Mouse (Mus musculus) forebrain, embryonic 15.5 days (tissue): ENCODE results near the gene Mgll. TPM values are rescaled to one million over a fixed set of nuclear protein-coding genes. Genes with fewer than 3 reads are reported as not detected.

ENCODE experiments used
- ATAC-seq: fragments of 200-750 bp; cut with Nextera tagmentation; replicated peaks from 2 replicates; pipeline ENCODE4 v1.8.0; 2017; ENCODE audit warnings: mild to moderate bottlenecking, moderate TSS enrichment, moderate library complexity
- H3K27ac ChIP-seq: fragments of 300-500 bp; sonication (generic); replicated peaks from 2 replicates; pipeline ENCODE4 v1.5.1; 2015; ENCODE audit warnings: mild to moderate bottlenecking, inconsistent platforms
- H3K27me3 ChIP-seq: fragments of 300-500 bp; sonication (generic); 2 replicates; pipeline ENCODE4 v1.6.1; 2015; ENCODE audit warnings: inconsistent platforms
- H3K36me3 ChIP-seq: fragments of 300-500 bp; sonication (generic); 2 replicates; pipeline ENCODE4 v1.6.1; 2015; ENCODE audit warnings: mild to moderate bottlenecking, inconsistent platforms
- H3K4me1 ChIP-seq: fragments of 300-500 bp; sonication (generic); 2 replicates; pipeline ENCODE4 v1.6.1; 2015; ENCODE audit warnings: inconsistent platforms
- H3K4me2 ChIP-seq: fragments of 300-500 bp; sonication (generic); replicated peaks from 2 replicates; pipeline ENCODE4 v1.6.1; 2015; ENCODE audit warnings: mild to moderate bottlenecking, inconsistent platforms
- H3K4me3 ChIP-seq: fragments of 300-500 bp; sonication (generic); 2 replicates; pipeline ENCODE4 v1.5.1; 2015; ENCODE audit warnings: mild to moderate bottlenecking, inconsistent platforms
- H3K9ac ChIP-seq: fragments of 300-500 bp; sonication (generic); replicated peaks from 2 replicates; pipeline ENCODE4 v1.6.1; 2015; ENCODE audit warnings: mild to moderate bottlenecking, inconsistent platforms
- H3K9me3 ChIP-seq: fragments of 300-500 bp; sonication (generic); 2 replicates; pipeline ENCODE4 v1.6.1; 2016; ENCODE audit warnings: inconsistent platforms
- WGBS: fragments of 180-500 bp; shearing (Covaris S2); methylation state at CpG from one replicate; pipeline ENCODE4 v1.1.7; 2015; ENCODE audit warnings: mixed read lengths; 5-methylcytosine and 5-hydroxymethylcytosine counted together
- polyA plus RNA-seq: library from polyadenylated mRNA; unstranded; fragments of >200 nt; fragmentation: Nextera tagmentation; extraction: Ambion mirVana; gene quantifications from 2 replicates; pipeline ENCODE4 v1.2.1, GENCODE M21; 2015

Gene Mgll
- polyA plus RNA-seq, 1 experiment from 2014 or later, result 25.0 TPM

- H3K36me3 ChIP-seq, result no peaks in the 10 kb centered on the region
- peaks cover 15% of the 10 kb centered on the region for H3K4me1 ChIP-seq
- no peak overlapping the region for H3K4me3 ChIP-seq
- WGBS, result 12% methylated on average over 5 of the region's 5 CpGs
- peak; percentile 89 for ATAC-seq
- H3K27me3 ChIP-seq, result no peaks in the 10 kb centered on the region
- no peak overlapping the region for H3K4me2 ChIP-seq
- no peaks in the 10 kb centered on the region for H3K9me3 ChIP-seq
- peak overlapping the region; percentile 44 for H3K27ac ChIP-seq
- H3K9ac ChIP-seq, result no peak overlapping the region
Measured at GRCm38 (mm10) chr6:88752711-88753219, 28.6 kb downstream of the Mgll start.

DNA sequence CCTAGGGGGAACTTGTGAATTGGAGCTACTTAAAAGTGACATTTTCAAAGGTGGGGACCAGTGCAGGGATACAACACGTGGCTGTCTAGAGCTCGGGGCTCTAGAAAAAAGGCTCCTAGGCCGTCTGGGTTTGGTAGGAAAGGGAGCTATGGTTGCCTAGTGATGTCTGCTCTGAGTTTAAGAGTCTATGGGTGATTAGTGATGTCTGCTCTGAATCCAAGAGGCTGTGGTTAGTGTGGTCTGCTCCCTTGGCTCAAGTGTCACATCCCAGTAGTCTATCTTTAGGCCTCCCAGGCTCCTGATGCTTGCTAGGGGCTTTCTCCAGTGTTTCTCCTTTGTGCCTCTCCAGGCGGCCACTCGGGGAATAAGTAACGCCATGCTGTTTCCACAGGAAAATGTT is 29.4 kb downstream of the Mgll start:
- Histone ChIP-seq H3K27me3 (no peaks in the 10 kb centered on the region), H3K9ac (no peak overlapping the region), H3K27ac (0 out of 2 replicates have a peak overlapping the region, but pooled peaks have one; percentile 27), H3K36me3 (no peaks in the 10 kb centered on the region), H3K9me3 (no peaks in the 10 kb centered on the region), H3K4me1 (peaks cover 15% of the 10 kb centered on the region), H3K4me3 (no peak overlapping the region), H3K4me2 (no peak overlapping the region)
- ATAC-seq, result no peak
- WGBS, result 70% methylated on average over 6 of the region's 6 CpGs

DNA sequence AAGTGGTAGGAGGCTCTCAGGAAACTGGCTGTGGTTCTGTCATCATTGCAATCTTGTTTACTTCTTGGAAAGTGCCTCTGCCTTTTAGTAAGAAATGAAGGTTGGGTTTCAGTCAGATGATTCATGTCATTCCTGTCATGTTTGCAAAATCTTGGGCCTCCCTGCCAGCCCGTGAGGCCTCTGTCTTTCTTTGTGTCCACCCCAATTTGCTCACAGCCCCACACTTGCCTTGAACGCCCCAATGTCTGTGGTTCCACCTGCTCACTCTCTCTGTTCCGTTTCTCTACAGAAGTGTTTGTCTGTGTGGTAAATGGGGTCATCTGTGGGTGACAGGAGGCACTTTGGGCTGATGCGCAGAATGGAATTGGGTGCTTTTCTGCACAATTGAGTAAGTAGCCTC is 32.8 kb downstream of the Mgll start:
- H3K36me3 ChIP-seq, result no peaks in the 10 kb centered on the region
- H3K4me3 ChIP-seq, result no peak overlapping the region
- no peak overlapping the region for H3K27ac ChIP-seq
- H3K9ac ChIP-seq, result no peak overlapping the region
- 88% methylated on average over 4 of the region's 4 CpGs for WGBS
- H3K4me1 ChIP-seq, result peaks cover 44% of the 10 kb centered on the region
- no peak overlapping the region for H3K4me2 ChIP-seq
- no peaks in the 10 kb centered on the region for H3K27me3 ChIP-seq
- ATAC-seq, result no peak
- H3K9me3 ChIP-seq, result no peaks in the 10 kb centered on the region

DNA sequence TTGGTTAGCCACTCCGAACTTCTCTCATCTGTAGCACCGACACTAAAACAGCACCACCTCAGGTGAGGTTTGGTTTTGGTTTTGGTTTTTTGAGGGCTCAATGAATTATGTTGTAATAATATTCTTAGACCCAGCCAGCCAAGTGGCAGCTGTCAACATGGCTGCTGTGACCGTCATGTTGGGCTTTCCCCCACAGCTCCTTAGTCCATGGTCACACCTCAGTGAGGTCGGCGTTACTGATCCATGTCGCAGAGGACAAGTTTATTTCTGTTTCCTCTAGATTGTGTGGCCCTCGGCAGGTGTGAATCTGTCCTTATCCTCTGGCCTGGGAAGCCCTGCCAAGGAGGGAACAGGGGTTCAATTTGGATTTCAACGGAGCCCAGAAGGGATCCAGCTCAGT is 33.9 kb downstream of the Mgll start:
- Histone ChIP-seq H3K4me1 (peaks cover 36% of the 10 kb centered on the region), H3K36me3 (no peaks in the 10 kb centered on the region), H3K27me3 (no peaks in the 10 kb centered on the region), H3K4me2 (no peak overlapping the region), H3K27ac (no peak overlapping the region), H3K9ac (no peak overlapping the region), H3K9me3 (no peaks in the 10 kb centered on the region), H3K4me3 (no peak overlapping the region)
- ATAC-seq, result no peak
- WGBS, result 92% methylated on average over 8 of the region's 8 CpGs

GRCm38 (mm10) chr6:88758568-88759522 is 34.6 kb downstream of the Mgll start:
- no peak overlapping the region for H3K9ac ChIP-seq
- H3K4me1 ChIP-seq, result peaks cover 29% of the 10 kb centered on the region
- no peaks in the 10 kb centered on the region for H3K27me3 ChIP-seq
- no peak overlapping the region for H3K4me2 ChIP-seq
- H3K36me3 ChIP-seq, result no peaks in the 10 kb centered on the region
- H3K27ac ChIP-seq, result peak overlapping the region; percentile 89
- no peak for ATAC-seq
- WGBS, result 87% methylated on average over 10 of the region's 10 CpGs
- no peak overlapping the region for H3K4me3 ChIP-seq
- H3K9me3 ChIP-seq, result no peaks in the 10 kb centered on the region

- Histone ChIP-seq H3K9ac (peak overlapping the region; percentile 6; the same call in 1 of the 2 replicates), H3K4me2 (peak overlapping the region; percentile 12; the same call in 1 of the 2 replicates), H3K27ac (peak overlapping the region; percentile 89), H3K36me3 (no peaks in the 10 kb centered on the region), H3K27me3 (no peaks in the 10 kb centered on the region), H3K9me3 (no peaks in the 10 kb centered on the region), H3K4me1 (peaks cover 29% of the 10 kb centered on the region), H3K4me3 (no peak overlapping the region)
- peak; percentile 74 for ATAC-seq
- WGBS, result 38% methylated on average over 17 of the region's 17 CpGs
Measured at GRCm38 (mm10) chr6:88759793-88760453, 35.7 kb downstream of the Mgll start.

DNA sequence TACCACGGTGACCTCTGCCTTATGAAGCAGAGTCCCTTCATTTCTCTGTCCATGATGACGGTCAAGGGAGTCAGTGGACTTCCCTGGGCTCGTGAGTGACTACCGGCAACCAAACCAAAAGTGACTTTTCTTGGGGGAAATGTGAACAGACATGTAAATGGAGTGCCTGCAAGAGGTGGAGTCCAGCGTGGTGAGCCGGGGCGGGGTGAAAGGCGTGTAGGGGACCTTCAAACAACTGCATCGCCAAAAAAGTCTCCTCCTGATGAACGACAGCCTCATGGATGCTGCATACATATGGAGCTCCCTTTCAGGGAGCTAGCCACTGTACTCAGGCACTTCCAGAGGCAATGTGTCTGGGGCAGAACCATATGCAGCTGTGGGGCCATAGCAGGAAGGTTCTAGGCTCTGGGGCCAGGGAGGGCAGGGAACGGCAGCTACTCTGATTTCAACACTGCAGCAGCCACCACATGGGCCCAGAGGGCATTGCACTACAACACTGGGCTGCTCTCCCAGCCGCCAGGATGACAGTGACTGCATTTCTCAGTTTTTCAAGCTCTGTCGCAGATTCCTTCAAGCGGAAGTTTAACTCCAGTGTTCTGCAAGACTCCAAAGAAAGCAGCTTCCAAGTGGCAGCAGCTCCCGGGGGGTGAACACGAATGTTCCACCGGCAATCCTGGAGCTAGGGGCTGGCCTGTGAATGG is 36.9 kb downstream of the Mgll start:
- Histone ChIP-seq H3K4me1 (peaks cover 29% of the 10 kb centered on the region), H3K27me3 (no peaks in the 10 kb centered on the region), H3K9ac (0 out of 2 replicates have a peak overlapping the region, but pooled peaks have one; percentile 7), H3K9me3 (no peaks in the 10 kb centered on the region), H3K36me3 (no peaks in the 10 kb centered on the region), H3K27ac (peak overlapping the region; percentile 89; the same call in 1 of the 2 replicates), H3K4me3 (no peak overlapping the region), H3K4me2 (no peak overlapping the region)
- WGBS, result 60% methylated on average over 17 of the region's 17 CpGs
- no peak for ATAC-seq

- H3K9ac ChIP-seq, result no peak overlapping the region
- H3K27me3 ChIP-seq, result no peaks in the 10 kb centered on the region
- H3K9me3 ChIP-seq, result no peaks in the 10 kb centered on the region
Measured at GRCm38 (mm10) chr6:88761684-88762439, 37.6 kb downstream of the Mgll start.

DNA sequence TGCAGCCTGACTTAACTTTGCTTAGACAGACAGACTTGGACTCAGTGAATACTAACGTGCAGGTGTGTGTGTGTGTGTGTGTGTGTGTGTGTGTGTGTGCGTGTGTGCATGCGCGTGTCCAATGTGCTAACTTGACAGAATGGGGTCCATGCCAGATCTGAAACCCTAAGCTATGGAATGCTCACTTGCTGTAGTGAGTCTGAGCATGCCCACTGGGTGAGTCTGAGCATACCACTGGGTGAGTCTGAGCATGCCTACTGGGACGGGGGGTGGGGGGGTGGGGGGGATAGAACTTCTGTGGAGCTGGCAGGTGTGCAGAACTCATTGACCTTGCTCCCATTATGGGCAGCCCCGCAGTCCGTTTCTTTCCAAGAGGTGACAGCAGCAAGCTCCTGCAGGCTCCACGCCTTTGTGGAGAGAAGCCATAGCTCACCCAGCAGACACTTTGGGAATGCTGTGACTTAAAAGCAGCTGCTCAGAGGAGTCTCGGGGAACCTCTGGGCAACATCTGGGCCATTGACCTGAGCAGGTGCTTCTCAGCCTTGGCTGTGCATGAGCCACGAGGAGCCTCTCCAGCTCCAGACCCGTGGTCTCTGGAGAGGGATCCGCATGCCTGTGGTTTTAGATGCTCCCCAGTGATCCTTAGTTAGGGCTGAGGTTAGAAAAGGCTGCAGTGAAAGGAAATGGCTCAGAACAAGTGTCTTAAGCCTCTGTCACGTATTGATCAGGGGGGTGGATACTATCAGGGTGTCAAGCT is 38.4 kb downstream of the Mgll start:
- no peak for ATAC-seq
- no peak overlapping the region for H3K4me2 ChIP-seq
- no peaks in the 10 kb centered on the region for H3K36me3 ChIP-seq
- no peak overlapping the region for H3K27ac ChIP-seq
- no peaks in the 10 kb centered on the region for H3K27me3 ChIP-seq
- WGBS, result 73% methylated on average over 13 of the region's 13 CpGs
- peaks cover 29% of the 10 kb centered on the region for H3K4me1 ChIP-seq
- H3K9ac ChIP-seq, result no peak overlapping the region
- no peak overlapping the region for H3K4me3 ChIP-seq
- H3K9me3 ChIP-seq, result no peaks in the 10 kb centered on the region

More at GRCm38 (mm10) chr6:88761684-88762439, 37.6 kb downstream of the Mgll start:
- 0 out of 2 replicates have a peak overlapping the region, but pooled peaks have one; percentile 89 for H3K27ac ChIP-seq
- H3K4me3 ChIP-seq, result no peak overlapping the region
- ATAC-seq, result no peak
- WGBS, result 77% methylated on average over 17 of the region's 17 CpGs
- H3K4me1 ChIP-seq, result peaks cover 29% of the 10 kb centered on the region
- H3K4me2 ChIP-seq, result no peak overlapping the region
- no peaks in the 10 kb centered on the region for H3K36me3 ChIP-seq

DNA sequence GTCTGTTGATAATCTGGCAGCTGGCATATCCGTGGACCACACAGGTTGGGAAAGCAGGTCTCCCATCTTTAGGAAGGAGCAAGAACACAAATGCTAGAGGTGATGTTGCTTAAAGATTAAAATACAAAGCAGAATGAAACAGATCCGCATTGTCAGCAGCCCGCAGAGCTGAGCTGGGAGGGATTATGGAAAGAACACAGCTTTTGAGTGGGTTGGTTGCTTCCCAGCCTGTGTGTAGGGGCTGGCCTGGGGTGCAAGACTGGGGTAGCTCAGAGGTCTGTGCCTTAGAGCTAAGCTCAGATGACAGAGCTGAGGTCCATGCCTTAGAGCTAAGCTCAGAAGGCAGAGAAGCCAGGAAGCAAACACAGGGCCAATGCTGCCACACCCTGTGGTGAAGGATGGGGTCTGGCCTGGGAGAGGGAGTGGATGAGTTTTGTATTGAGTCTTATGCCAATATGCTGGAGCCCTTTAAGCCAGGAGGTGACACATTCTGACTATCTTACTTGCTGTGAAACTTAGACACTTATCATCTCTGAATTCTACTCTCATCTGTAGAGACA is 39.4 kb downstream of the Mgll start:
- Histone ChIP-seq H3K9ac (no peak overlapping the region), H3K9me3 (no peaks in the 10 kb centered on the region), H3K27me3 (no peaks in the 10 kb centered on the region), H3K27ac (no peak overlapping the region), H3K4me2 (no peak overlapping the region), H3K36me3 (no peaks in the 10 kb centered on the region), H3K4me1 (peaks cover 29% of the 10 kb centered on the region), H3K4me3 (no peak overlapping the region)
- ATAC-seq, result no peak
- WGBS, result 85% methylated on average over 3 of the region's 3 CpGs
